Mouse (Mus musculus) stomach, embryonic 14.5 days (tissue): Measurements from ENCODE around the gene Itga2. TPM values are rescaled to one million over a fixed set of nuclear protein-coding genes. Genes with fewer than 3 reads are reported as not detected.

Experiments
- ATAC-seq: fragments of 200-750 bp; cut with Nextera tagmentation; 2 replicates; pipeline ENCODE4 v1.8.0; 2017; ENCODE audit warnings: low read depth, moderate TSS enrichment; ENCODE audit not compliant: insufficient number of reproducible peaks, insufficient read depth, low FRiP score
- H3K27ac ChIP-seq: fragments of 300-500 bp; sonication (generic); 2 replicates; pipeline ENCODE4 v1.5.1; 2014; ENCODE audit warnings: mild to moderate bottlenecking, low read length, moderate library complexity, mixed read lengths
- H3K27me3 ChIP-seq: fragments of 300-500 bp; sonication (generic); 2 replicates; pipeline ENCODE4 v1.6.1; 2014; ENCODE audit warnings: low read length, control low read depth, mixed read lengths; ENCODE audit not compliant: control insufficient read depth, insufficient read depth
- H3K36me3 ChIP-seq: fragments of 300-500 bp; sonication (generic); 2 replicates; pipeline ENCODE4 v1.6.1; 2014; ENCODE audit warnings: mild to moderate bottlenecking, control low read depth, low read length, moderate library complexity, mixed read lengths; ENCODE audit not compliant: control insufficient read depth, insufficient read depth
- H3K4me1 ChIP-seq: fragments of 300-500 bp; sonication (generic); 2 replicates; pipeline ENCODE4 v1.6.1; 2014; ENCODE audit warnings: low read length, control low read depth, mixed read lengths; ENCODE audit not compliant: control insufficient read depth, insufficient read depth
- H3K4me2 ChIP-seq: fragments of 300-500 bp; sonication (generic); replicated peaks from 2 replicates; pipeline ENCODE4 v1.6.1; 2014; ENCODE audit warnings: low read depth, low read length, control low read depth
- H3K4me3 ChIP-seq: fragments of 300-500 bp; sonication (generic); 2 replicates; pipeline ENCODE4 v1.5.1; 2014; ENCODE audit warnings: low read depth, low read length, control low read depth
- H3K9ac ChIP-seq: fragments of 300-500 bp; sonication (generic); replicated peaks from 2 replicates; pipeline ENCODE4 v1.6.1; 2014; ENCODE audit warnings: low read depth, mild to moderate bottlenecking, control low read depth, low read length, moderate library complexity, mixed read lengths
- H3K9me3 ChIP-seq: fragments of 300-500 bp; sonication (generic); 2 replicates; pipeline ENCODE4 v1.6.1; 2016; ENCODE audit warnings: low read depth, low read length, control low read depth; ENCODE audit not compliant: control insufficient read depth
- WGBS: fragments of 180-500 bp; shearing (Covaris S2); extraction: QIAGEN DNeasy Blood & Tissue Kit; methylation state at CpG from one replicate; pipeline ENCODE4 v1.1.7; 2014; 5-methylcytosine and 5-hydroxymethylcytosine counted together
- polyA plus RNA-seq: library from polyadenylated mRNA; unstranded; fragments of >200 nt; fragmentation: Nextera tagmentation; extraction: Ambion mirVana; gene quantifications from 2 replicates; pipeline ENCODE4 v1.2.1, GENCODE M21; 2014

Itga2 gene
- polyA plus RNA-seq, 1 experiment from 2014 or later = 9.2 TPM

- H3K4me3 ChIP-seq = no peak overlapping the region
- no peaks in the 10 kb centered on the region for H3K27me3 ChIP-seq
- H3K36me3 ChIP-seq = no peaks in the 10 kb centered on the region
- no peaks in the 10 kb centered on the region for H3K4me1 ChIP-seq
- no peak overlapping the region for H3K4me2 ChIP-seq
- ATAC-seq = no peak
- no peaks in the 10 kb centered on the region for H3K9me3 ChIP-seq
- no peak overlapping the region for H3K27ac ChIP-seq
- no peak overlapping the region for H3K9ac ChIP-seq
- 87% methylated on average over 6 of the region's 6 CpGs for WGBS
Measured at GRCm38 (mm10) chr13:114845804-114846203, 86.1 kb downstream of the Itga2 start.

DNA sequence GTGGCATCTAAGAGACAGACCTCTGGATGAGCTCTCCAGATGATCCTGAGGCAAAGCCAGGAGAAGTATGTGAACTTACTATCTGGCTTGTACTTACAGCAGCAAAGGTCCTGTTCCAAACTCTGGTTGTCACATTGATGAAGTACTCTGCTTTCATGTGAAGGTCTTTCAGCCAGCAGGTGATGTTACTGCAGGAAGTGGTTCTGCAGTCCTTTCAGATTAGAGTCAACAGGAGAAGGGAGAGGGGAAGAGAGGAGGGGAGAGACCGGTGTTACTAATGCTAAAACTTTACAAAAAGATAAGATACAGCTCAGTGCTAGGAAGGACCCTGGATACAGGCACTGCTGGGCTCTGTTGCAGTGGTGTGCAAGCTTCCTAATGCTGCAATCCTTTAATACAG is 88.6 kb downstream of the Itga2 start:
- ATAC-seq = no peak
- H3K4me2 ChIP-seq = no peak overlapping the region
- no peaks in the 10 kb centered on the region for H3K36me3 ChIP-seq
- H3K4me1 ChIP-seq = peaks cover 7% of the 10 kb centered on the region; the same call in 1 of the 2 replicates
- no peaks in the 10 kb centered on the region for H3K27me3 ChIP-seq
- no peak overlapping the region for H3K27ac ChIP-seq
- WGBS = 20% methylated on average over 1 of the region's 1 CpGs
- no peak overlapping the region for H3K4me3 ChIP-seq
- H3K9ac ChIP-seq = no peak overlapping the region
- H3K9me3 ChIP-seq = no peaks in the 10 kb centered on the region

DNA sequence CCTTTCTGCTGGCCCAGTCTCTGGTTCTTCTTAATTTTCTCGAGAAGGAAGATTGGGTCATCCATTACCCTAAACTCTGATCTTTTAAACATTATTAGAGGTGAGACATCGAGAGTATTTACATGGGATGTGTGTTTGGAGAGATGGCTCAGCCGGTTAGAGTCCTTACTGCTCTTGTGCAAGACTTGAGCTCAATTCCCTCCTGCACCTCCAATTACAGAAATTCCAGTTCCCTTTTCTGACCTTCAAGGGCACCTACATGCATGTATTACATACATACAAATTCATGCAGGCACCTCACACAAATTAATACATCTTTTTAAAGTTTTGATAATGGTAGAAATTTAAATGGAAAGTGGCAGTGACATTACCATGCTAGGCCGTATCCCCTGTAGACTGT is 91.4 kb downstream of the Itga2 start:
- Histone ChIP-seq H3K4me1 (peaks cover 7% of the 10 kb centered on the region; the same call in 1 of the 2 replicates), H3K4me3 (no peak overlapping the region), H3K27me3 (no peaks in the 10 kb centered on the region), H3K27ac (no peak overlapping the region), H3K36me3 (peaks cover 3% of the 10 kb centered on the region; the same call in 1 of the 2 replicates), H3K4me2 (no peak overlapping the region), H3K9ac (no peak overlapping the region), H3K9me3 (no peaks in the 10 kb centered on the region)
- ATAC-seq = no peak
- 70% methylated on average over 4 of the region's 4 CpGs for WGBS

GRCm38 (mm10) chr13:114839098-114839497 is 92.8 kb downstream of the Itga2 start:
- H3K27ac ChIP-seq = peak overlapping the region; percentile 76
- peaks cover 7% of the 10 kb centered on the region; the same call in 1 of the 2 replicates for H3K4me1 ChIP-seq
- WGBS = 65% methylated on average over 9 of the region's 9 CpGs
- no peak overlapping the region for H3K4me2 ChIP-seq
- H3K9ac ChIP-seq = no peak overlapping the region
- H3K36me3 ChIP-seq = peaks cover 3% of the 10 kb centered on the region; the same call in 1 of the 2 replicates
- peak; percentile 48; the same call in 1 of the 2 replicates for ATAC-seq
- H3K4me3 ChIP-seq = no peak overlapping the region
- H3K27me3 ChIP-seq = no peaks in the 10 kb centered on the region
- H3K9me3 ChIP-seq = no peaks in the 10 kb centered on the region

GRCm38 (mm10) chr13:114838535-114838990 is 93.3 kb downstream of the Itga2 start:
- WGBS = 48% methylated on average over 5 of the region's 5 CpGs
- Histone ChIP-seq H3K9ac (no peak overlapping the region), H3K36me3 (peaks cover 3% of the 10 kb centered on the region; the same call in 1 of the 2 replicates), H3K4me1 (peaks cover 7% of the 10 kb centered on the region; the same call in 1 of the 2 replicates), H3K4me3 (no peak overlapping the region), H3K9me3 (no peaks in the 10 kb centered on the region), H3K4me2 (no peak overlapping the region), H3K27ac (peak overlapping the region; percentile 76), H3K27me3 (no peaks in the 10 kb centered on the region)
- peak; percentile 61; the same call in 1 of the 2 replicates for ATAC-seq

DNA sequence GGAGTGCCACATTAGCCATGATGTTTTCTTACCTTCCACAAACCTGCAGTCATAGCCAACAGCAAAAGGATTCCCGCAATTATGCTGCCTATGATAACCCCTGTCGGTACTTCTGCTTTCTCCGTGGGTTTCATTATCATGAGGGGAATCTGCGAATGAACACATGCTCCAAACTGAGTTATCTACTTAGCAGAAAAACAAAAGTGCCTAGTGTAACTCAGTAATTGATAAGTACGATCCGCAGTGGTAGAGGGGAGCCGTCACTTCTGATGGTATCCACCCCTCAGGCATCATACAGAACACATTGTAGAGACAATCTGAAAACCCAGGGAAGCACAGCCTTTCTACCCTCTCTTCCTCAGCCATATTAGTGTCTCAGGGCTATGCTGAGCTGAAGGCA is 94.8 kb downstream of the Itga2 start:
- peaks cover 3% of the 10 kb centered on the region; the same call in 1 of the 2 replicates for H3K36me3 ChIP-seq
- no peaks in the 10 kb centered on the region for H3K27me3 ChIP-seq
- peaks cover 7% of the 10 kb centered on the region; the same call in 1 of the 2 replicates for H3K4me1 ChIP-seq
- 84% methylated on average over 7 of the region's 7 CpGs for WGBS
- H3K4me2 ChIP-seq = no peak overlapping the region
- no peaks in the 10 kb centered on the region for H3K9me3 ChIP-seq
- H3K27ac ChIP-seq = no peak overlapping the region
- H3K9ac ChIP-seq = no peak overlapping the region
- no peak overlapping the region for H3K4me3 ChIP-seq
- no peak for ATAC-seq

- Histone ChIP-seq H3K9ac (no peak overlapping the region), H3K4me3 (no peak overlapping the region), H3K9me3 (no peaks in the 10 kb centered on the region), H3K27me3 (no peaks in the 10 kb centered on the region), H3K27ac (no peak overlapping the region), H3K4me1 (peaks cover 7% of the 10 kb centered on the region; the same call in 1 of the 2 replicates), H3K4me2 (no peak overlapping the region), H3K36me3 (peaks cover 11% of the 10 kb centered on the region)
- no peak for ATAC-seq
- WGBS = 49% methylated on average over 2 of the region's 2 CpGs
Measured at GRCm38 (mm10) chr13:114834580-114834979, 97.3 kb downstream of the Itga2 start.

GRCm38 (mm10) chr13:114833351-114833750 is 98.5 kb downstream of the Itga2 start:
- ATAC-seq = no peak
- Histone ChIP-seq H3K27ac (0 out of 2 replicates have a peak overlapping the region, but pooled peaks have one; percentile 33), H3K4me2 (no peak overlapping the region), H3K27me3 (no peaks in the 10 kb centered on the region), H3K9me3 (no peaks in the 10 kb centered on the region), H3K4me1 (no peaks in the 10 kb centered on the region), H3K4me3 (no peak overlapping the region), H3K9ac (no peak overlapping the region), H3K36me3 (peaks cover 14% of the 10 kb centered on the region)
- 54% methylated on average over 4 of the region's 4 CpGs for WGBS

GRCm38 (mm10) chr13:114832761-114833160 is 99.1 kb downstream of the Itga2 start:
- no peaks in the 10 kb centered on the region for H3K27me3 ChIP-seq
- peaks cover 17% of the 10 kb centered on the region for H3K36me3 ChIP-seq
- WGBS = 58% methylated on average over 5 of the region's 5 CpGs
- no peak overlapping the region for H3K4me2 ChIP-seq
- H3K4me1 ChIP-seq = no peaks in the 10 kb centered on the region
- H3K9ac ChIP-seq = no peak overlapping the region
- no peak for ATAC-seq
- H3K4me3 ChIP-seq = no peak overlapping the region
- H3K9me3 ChIP-seq = no peaks in the 10 kb centered on the region
- H3K27ac ChIP-seq = no peak overlapping the region
